ENCODE assay signal across 8 mouse cellular contexts in genomic region chr2:5614308-5614705, GRCm38 (mm10).
DNase-seq lines count a peak whose midpoint lies in the region; ATAC-seq and TF ChIP-seq lines count a peak whose summit lies in the region.

No protein-coding gene starts in this region.

- ATAC-seq in embryonic facial prominence, embryonic 11.5 days (replicated peaks; ENCODE audit: insufficient number of reproducible peaks, low FRiP score, low TSS enrichment, low read depth), result 0 out of 2 replicates have a peak, but pooled peaks have one; percentile 14
- ATAC-seq in midbrain, embryonic 12.5 days (ENCODE audit: low FRiP score, low read depth), result 0 out of 2 replicates have a peak, but pooled peaks have one; percentile 23
- no peak for ATAC-seq in megakaryocyte progenitor cell, adult 5-6 weeks (replicated peaks; ENCODE audit: poor library complexity)

- H3K4me2 ChIP-seq in embryonic facial prominence, embryonic 11.5 days (ENCODE audit: low read depth, low read length), result no peak overlapping the region
- no peak overlapping the region for H3K4me2 ChIP-seq in midbrain, embryonic 12.5 days (replicated peaks)

- WGBS in kidney, adult 2 months, result 65% methylated on average over 2 of the region's 2 CpGs
- 26% methylated on average over 2 of the region's 2 CpGs for WGBS in embryonic facial prominence, embryonic 11.5 days
- WGBS in midbrain, embryonic 12.5 days, result 3% methylated on average over 2 of the region's 2 CpGs

- no peaks in the 10 kb centered on the region for H3K27me3 ChIP-seq in kidney, adult 2 months (replicated peaks; ENCODE audit: control insufficient read depth, insufficient read depth, low read length)
- H3K27me3 ChIP-seq in E14TG2a.4 (ENCODE audit: insufficient read depth, low read length), result no peaks in the 10 kb centered on the region
- H3K27me3 ChIP-seq in embryonic facial prominence, embryonic 11.5 days (ENCODE audit: control insufficient read depth, insufficient read depth, low read length), result no peaks in the 10 kb centered on the region
- H3K27me3 ChIP-seq in midbrain, embryonic 12.5 days, result 0 out of 2 replicates have a peak, but pooled peaks cover 3% of the 10 kb centered on the region

- 0 out of 2 replicates have a peak overlapping the region, but pooled peaks have one; percentile 26 for H3K27ac ChIP-seq in kidney, adult 2 months (ENCODE audit: insufficient read depth, low read depth, low read length)
- H3K27ac ChIP-seq in embryonic facial prominence, embryonic 11.5 days (replicated peaks; ENCODE audit: low read depth, low read length), result no peak overlapping the region
- peak overlapping the region; percentile 54; the same call in 1 of the 2 replicates for H3K27ac ChIP-seq in midbrain, embryonic 12.5 days (replicated peaks)

- peaks cover 5% of the 10 kb centered on the region; the same call in 1 of the 2 replicates for H3K4me1 ChIP-seq in kidney, adult 2 months (ENCODE audit: control insufficient read depth, insufficient read depth, low read length)
- peaks cover 61% of the 10 kb centered on the region for H3K4me1 ChIP-seq in E14TG2a.4 (replicated peaks; ENCODE audit: low read depth, low read length)
- H3K4me1 ChIP-seq in embryonic facial prominence, embryonic 11.5 days (ENCODE audit: control insufficient read depth, insufficient read depth, low read length), result peaks cover 2% of the 10 kb centered on the region; the same call in 1 of the 2 replicates
- peaks cover 19% of the 10 kb centered on the region for H3K4me1 ChIP-seq in midbrain, embryonic 12.5 days

- H3K9me3 ChIP-seq in E14TG2a.4 (ENCODE audit: low read length), result no peaks in the 10 kb centered on the region
- no peaks in the 10 kb centered on the region for H3K9me3 ChIP-seq in embryonic facial prominence, embryonic 11.5 days (replicated peaks; ENCODE audit: control insufficient read depth, low read length)
- no peaks in the 10 kb centered on the region for H3K9me3 ChIP-seq in midbrain, embryonic 12.5 days

- DNase-seq in kidney, adult 2 months, result no peak
- DNase-seq in kidney, postnatal 25 days, result no peak
- DNase-seq in embryonic facial prominence, embryonic 11.5 days (ENCODE audit: low spot score), result no peak
- DNase-seq in adrenal gland, adult 8-10 months, result no peak
- DNase-seq in ovary, postnatal 10 days (ENCODE audit: low spot score), result no peak

- no peak for TF ChIP-seq CTCF in kidney, adult 2 months (conservative IDR thresholded peaks at IDR 0.05; ENCODE audit: insufficient read depth, insufficient read length, low read depth, low read length)
- no peak for TF ChIP-seq CTCF in E14TG2a.4 (conservative IDR thresholded peaks at IDR 0.05; ENCODE audit: low read length)

- H3K36me3 ChIP-seq in kidney, adult 2 months (ENCODE audit: control insufficient read depth, insufficient read depth, low read length), result no peaks in the 10 kb centered on the region
- H3K36me3 ChIP-seq in E14TG2a.4 (ENCODE audit: insufficient read depth, low read length), result peaks cover 34% of the 10 kb centered on the region
- H3K36me3 ChIP-seq in embryonic facial prominence, embryonic 11.5 days (replicated peaks; ENCODE audit: control insufficient read depth, insufficient read depth, low read depth, low read length), result no peaks in the 10 kb centered on the region
- H3K36me3 ChIP-seq in midbrain, embryonic 12.5 days, result no peaks in the 10 kb centered on the region

- no peak overlapping the region for H3K4me3 ChIP-seq in kidney, adult 2 months (ENCODE audit: insufficient read depth, low read depth, low read length)
- H3K4me3 ChIP-seq in E14TG2a.4 (replicated peaks; ENCODE audit: low read length), result peak overlapping the region; percentile 58
- H3K4me3 ChIP-seq in embryonic facial prominence, embryonic 11.5 days (ENCODE audit: low read depth, low read length), result no peak overlapping the region
- no peak overlapping the region for H3K4me3 ChIP-seq in midbrain, embryonic 12.5 days

- no peak for TF ChIP-seq POLR2A in kidney, adult 2 months (IDR thresholded peaks at IDR 0.05; ENCODE audit: low read depth, low read length)

- no peak overlapping the region for H3K9ac ChIP-seq in embryonic facial prominence, embryonic 11.5 days (replicated peaks; ENCODE audit: low read length)
- no peak overlapping the region for H3K9ac ChIP-seq in midbrain, embryonic 12.5 days (replicated peaks)
